Mouse (Mus musculus) c-Kit-positive CD71-positive TER-119-positive erythroid progenitor cells, embryonic 14.5 days (primary cell): ENCODE data around the gene Crcp.

Experiments
- DNase-seq: peaks from one replicate; pipeline ENCODE4 v3.0.0-alpha.2; 2013; ENCODE audit warnings: low spot score

Crcp gene

GRCm38 (mm10) chr5:130059413-130060328, 30.6 kb downstream of the Crcp start:
- no peak for DNase-seq

GRCm38 (mm10) chr5:130060329-130060665, 31.2 kb downstream of the Crcp start:
- no peak for DNase-seq

GRCm38 (mm10) chr5:130062096-130062495, 33.0 kb downstream of the Crcp start:
- no peak for DNase-seq

GRCm38 (mm10) chr5:130063760-130064159, 34.7 kb downstream of the Crcp start:
- DNase-seq = no peak

GRCm38 (mm10) chr5:130065579-130065978, 36.5 kb downstream of the Crcp start:
- peak; percentile 53 for DNase-seq

- no peak for DNase-seq
Measured at GRCm38 (mm10) chr5:130067841-130068264, 38.8 kb downstream of the Crcp start.

- DNase-seq = no peak
Measured at GRCm38 (mm10) chr5:130073026-130073425, 43.9 kb downstream of the Crcp start, which contains the start of gene Tpst1. Tpst1 (plus strand) TSS chr5:130073326.

GRCm38 (mm10) chr5:130074491-130074890, 45.4 kb downstream of the Crcp start:
- no peak for DNase-seq

GRCm38 (mm10) chr5:130076396-130076795, 47.3 kb downstream of the Crcp start:
- no peak for DNase-seq

- DNase-seq = no peak
Measured at GRCm38 (mm10) chr5:130078096-130078833, 49.2 kb downstream of the Crcp start.

GRCm38 (mm10) chr5:130078834-130079156, 49.7 kb downstream of the Crcp start:
- no peak for DNase-seq

- DNase-seq = peak; percentile 83
Measured at GRCm38 (mm10) chr5:130079202-130080050, 50.3 kb downstream of the Crcp start.

GRCm38 (mm10) chr5:130080051-130080681, 51.1 kb downstream of the Crcp start:
- DNase-seq = no peak

GRCm38 (mm10) chr5:130081181-130081881, 52.2 kb downstream of the Crcp start:
- no peak for DNase-seq

GRCm38 (mm10) chr5:130082431-130082830, 53.3 kb downstream of the Crcp start:
- DNase-seq = no peak

- no peak for DNase-seq
Measured at GRCm38 (mm10) chr5:130084271-130084670, 55.2 kb downstream of the Crcp start.

- no peak for DNase-seq
Measured at GRCm38 (mm10) chr5:130088008-130088407, 58.9 kb downstream of the Crcp start.

GRCm38 (mm10) chr5:130088612-130089011, 59.5 kb downstream of the Crcp start:
- DNase-seq = no peak

GRCm38 (mm10) chr5:130089177-130089576, 60.1 kb downstream of the Crcp start:
- DNase-seq = no peak

GRCm38 (mm10) chr5:130089626-130090393, 60.7 kb downstream of the Crcp start:
- DNase-seq = no peak
